In genomic region chr4:140649207-140649591, GRCm38 (mm10) we compare ENCODE assay signal across 8 mouse cellular contexts. TPM values are rescaled to one million over a fixed set of nuclear protein-coding genes. Genes with fewer than 3 reads are reported as not detected.
DNase-seq lines count a peak whose midpoint lies in the region; ATAC-seq and TF ChIP-seq lines count a peak whose summit lies in the region.

No protein-coding gene starts in this region.

- no peak for TF ChIP-seq CTCF in left cerebral cortex, adult 2 months (IDR thresholded peaks at IDR 0.05)

- no peak for DNase-seq in left cerebral cortex, adult 2 months (ENCODE audit: extremely low spot score in 1 of 2, low spot score in 2 of 2)
- no peak for DNase-seq in left cerebral cortex, postnatal 14 days (ENCODE audit: low spot score in 2 of 2)
- peak; percentile 52 for DNase-seq in retina, embryonic 14.5 days (ENCODE audit: low spot score)
- DNase-seq in right cerebral cortex, postnatal 14 days = no peak
- DNase-seq in urinary bladder, postnatal 4 days (ENCODE audit: low spot score in 2 of 2) = no peak
- DNase-seq in thymus, postnatal 36 days = no peak

- H3K4me1 ChIP-seq in forebrain, embryonic 12.5 days = peaks cover 50% of the 10 kb centered on the region
- H3K4me1 ChIP-seq in limb, embryonic 12.5 days (replicated peaks) = peaks cover 36% of the 10 kb centered on the region

- H3K9me3 ChIP-seq in forebrain, embryonic 12.5 days = no peaks in the 10 kb centered on the region
- no peaks in the 10 kb centered on the region for H3K9me3 ChIP-seq in limb, embryonic 12.5 days

- H3K36me3 ChIP-seq in forebrain, embryonic 12.5 days (replicated peaks) = peaks cover 9% of the 10 kb centered on the region; the same call in 1 of the 2 replicates
- peaks cover 15% of the 10 kb centered on the region for H3K36me3 ChIP-seq in limb, embryonic 12.5 days

- H3K27me3 ChIP-seq in forebrain, embryonic 12.5 days = peaks cover 8% of the 10 kb centered on the region; the same call in 1 of the 2 replicates
- H3K27me3 ChIP-seq in limb, embryonic 12.5 days = no peaks in the 10 kb centered on the region

- ATAC-seq in forebrain, embryonic 12.5 days (ENCODE audit: low FRiP score) = peak; percentile 15
- ATAC-seq in limb, embryonic 12.5 days (ENCODE audit: insufficient number of reproducible peaks, insufficient read depth, low FRiP score, low TSS enrichment, low read depth) = no peak; the same call in 1 of the 2 replicates

- peak overlapping the region; percentile 96 for H3K9ac ChIP-seq in forebrain, embryonic 12.5 days
- peak overlapping the region; percentile 94 for H3K9ac ChIP-seq in limb, embryonic 12.5 days (replicated peaks)

- H3K27ac ChIP-seq in left cerebral cortex, adult 2 months = peak overlapping the region; percentile 92
- H3K27ac ChIP-seq in forebrain, embryonic 12.5 days = peak overlapping the region; percentile 93
- H3K27ac ChIP-seq in limb, embryonic 12.5 days = peak overlapping the region; percentile 92

- H3K4me2 ChIP-seq in forebrain, embryonic 12.5 days = peak overlapping the region; percentile 76
- H3K4me2 ChIP-seq in limb, embryonic 12.5 days = peak overlapping the region; percentile 76

- 15% methylated on average over 9 of the region's 9 CpGs for WGBS in forebrain, embryonic 12.5 days
- WGBS in limb, embryonic 12.5 days = 22% methylated on average over 9 of the region's 9 CpGs

- intact Hi-C loops in left cerebral cortex, adult 2 months (cut with DNase I) = no loop called here
- intact Hi-C loops in left cerebral cortex, postnatal 14 days (cut with DNase I) = no loop called here

- peak overlapping the region; percentile 63 for H3K4me3 ChIP-seq in left cerebral cortex, adult 2 months
- H3K4me3 ChIP-seq in forebrain, embryonic 12.5 days (replicated peaks) = peak overlapping the region; percentile 79
- peak overlapping the region; percentile 76 for H3K4me3 ChIP-seq in limb, embryonic 12.5 days (replicated peaks)

RNA-seq across cellular contexts. Expression of gene Arhgef10l, which starts 16.6 kb away (rescaled TPM):
- total RNA-seq in left cerebral cortex, adult 2 months (2021) = 10 to 100 TPM; 63.2 to 71.5 TPM
- total RNA-seq in left cerebral cortex, postnatal 14 days (2021) = 10 to 100 TPM; 44.3 to 53.6 TPM
- 26.1 and 31.1 TPM in 2 replicates for polyA plus RNA-seq in forebrain, embryonic 12.5 days (2016; fragmentation: Nextera tagmentation; extraction: Ambion mirVana)
- polyA plus RNA-seq in limb, embryonic 12.5 days (2016; fragmentation: Nextera tagmentation; extraction: Ambion mirVana) = 18.1 and 20.0 TPM in 2 replicates

RNA-seq across cellular contexts. Expression of gene Rcc2, which starts 51.1 kb away (rescaled TPM):
- total RNA-seq in left cerebral cortex, adult 2 months (2021) = 10 to 100 TPM; 87.4 to 91.7 TPM
- 10 to 100 TPM; 67.2 to 69.5 TPM for total RNA-seq in left cerebral cortex, postnatal 14 days (2021)
- polyA plus RNA-seq in forebrain, embryonic 12.5 days (2016; fragmentation: Nextera tagmentation; extraction: Ambion mirVana) = 45.9 and 81.3 TPM in 2 replicates
- 75.8 and 139 TPM in 2 replicates for polyA plus RNA-seq in limb, embryonic 12.5 days (2016; fragmentation: Nextera tagmentation; extraction: Ambion mirVana)
